Mouse (Mus musculus): ENCODE results near the gene Acvr1.

GRCm38 (mm10) chr2:58480764-58481163 is 86.2 kb downstream of the Acvr1 start:
- TF ChIP-seq CTCF (IDR thresholded peaks at IDR 0.05; ENCODE audit: low read depth) (no peak), EP300 (optimal IDR thresholded peaks at IDR 0.05) (no peak)
